Mouse (Mus musculus): ENCODE data around the gene Ublcp1. TPM values are rescaled to one million over a fixed set of nuclear protein-coding genes. Genes with fewer than 3 reads are reported as not detected.

Gene Ublcp1
- polyA plus RNA-seq, 1 experiment from 2014 or later: 51.1 TPM

DNA sequence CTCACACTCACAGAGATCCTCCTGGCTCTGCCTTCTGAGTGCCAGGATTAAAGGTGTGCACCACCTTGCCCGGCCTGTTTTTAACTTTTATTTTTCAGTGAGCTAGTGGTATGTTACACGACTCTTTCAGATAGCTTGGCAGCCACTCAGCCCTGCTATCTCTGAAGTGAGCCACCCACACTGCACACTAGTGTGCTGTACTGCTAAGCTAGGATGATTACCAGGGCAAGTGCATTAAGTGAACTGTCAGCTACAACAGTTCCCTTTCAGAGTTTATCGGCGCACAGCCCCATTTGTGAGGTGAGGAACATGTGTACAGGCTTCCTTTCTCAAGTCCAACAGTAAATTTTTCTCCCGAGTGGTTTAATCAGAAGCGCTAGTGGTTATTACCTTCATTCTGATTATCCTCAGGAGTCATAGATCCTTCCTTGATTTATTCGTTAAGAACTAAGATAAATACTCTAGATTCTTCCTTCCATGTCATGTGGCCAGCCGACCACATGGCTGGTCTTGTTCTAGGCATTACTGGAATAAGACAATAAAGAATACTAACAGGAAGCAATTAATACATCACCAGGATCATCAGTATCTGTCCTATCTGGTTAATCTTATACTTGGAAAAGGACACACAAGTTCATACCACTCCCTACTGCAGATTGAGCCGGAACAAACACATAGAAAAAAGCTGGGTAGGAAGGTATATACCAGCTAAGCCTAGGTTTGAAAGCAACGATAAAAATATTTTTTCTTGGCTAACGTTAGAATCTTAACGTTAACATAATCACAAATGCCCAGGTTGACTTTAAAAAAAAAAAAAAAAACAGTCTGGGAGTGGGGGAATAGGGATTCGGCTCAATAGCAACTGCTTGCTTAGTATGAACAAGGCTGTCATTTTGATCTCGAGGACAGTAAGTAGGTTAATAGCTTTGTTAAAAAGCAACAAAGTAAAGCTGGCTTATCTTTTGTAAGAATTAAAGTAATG, 42.0 kb upstream of the Ublcp1 start:
- Histone ChIP-seq H3K9ac (ENCODE audit: low read depth, low read length) (no peak overlapping the region), H3K4me2 (ENCODE audit: low read depth, low read length) (no peak overlapping the region), H3K4me3 (ENCODE audit: low read length) (no peak overlapping the region), H3K27me3 (replicated peaks; ENCODE audit: control insufficient read depth, insufficient read depth, low read length) (no peaks in the 10 kb centered on the region), H3K9me3 (ENCODE audit: control insufficient read depth, low read length) (no peaks in the 10 kb centered on the region), H3K27ac (ENCODE audit: low read length) (no peak overlapping the region), H3K36me3 (ENCODE audit: control insufficient read depth, insufficient read depth, low read length) (no peaks in the 10 kb centered on the region), H3K4me1 (ENCODE audit: control insufficient read depth, insufficient read depth, low read length) (peaks cover 6% of the 10 kb centered on the region)
- ATAC-seq: peak; percentile 73
- WGBS: 58% methylated on average over 14 of the region's 14 CpGs

DNA sequence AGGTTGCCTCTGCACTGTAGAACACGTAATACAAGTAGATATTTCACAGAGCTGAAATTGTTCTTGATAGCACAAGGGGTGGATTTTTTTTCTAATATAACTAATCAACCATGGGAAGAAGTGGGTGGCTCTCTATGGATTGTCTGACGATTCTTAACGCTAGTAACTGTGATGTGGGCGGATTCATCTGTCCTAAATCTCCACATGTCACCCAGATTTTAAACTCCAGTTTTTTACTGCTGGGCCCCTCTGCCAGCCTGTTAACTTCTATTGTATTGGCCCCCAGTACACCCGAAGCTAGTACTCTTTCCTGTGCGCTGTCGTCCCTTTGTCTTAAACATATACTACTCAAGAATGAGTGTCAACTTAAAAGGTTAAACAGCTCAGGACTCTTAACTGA, 40.1 kb upstream of the Ublcp1 start:
- Histone ChIP-seq H3K9ac (ENCODE audit: low read depth, low read length) (no peak overlapping the region), H3K36me3 (ENCODE audit: control insufficient read depth, insufficient read depth, low read length) (no peaks in the 10 kb centered on the region), H3K9me3 (ENCODE audit: control insufficient read depth, low read length) (no peaks in the 10 kb centered on the region), H3K27ac (ENCODE audit: low read length) (no peak overlapping the region), H3K27me3 (replicated peaks; ENCODE audit: control insufficient read depth, insufficient read depth, low read length) (no peaks in the 10 kb centered on the region), H3K4me2 (ENCODE audit: low read depth, low read length) (no peak overlapping the region), H3K4me1 (ENCODE audit: control insufficient read depth, insufficient read depth, low read length) (0 out of 2 replicates have a peak, but pooled peaks cover 3% of the 10 kb centered on the region), H3K4me3 (ENCODE audit: low read length) (no peak overlapping the region)
- WGBS: 89% methylated on average over 7 of the region's 7 CpGs
- no peak for ATAC-seq

DNA sequence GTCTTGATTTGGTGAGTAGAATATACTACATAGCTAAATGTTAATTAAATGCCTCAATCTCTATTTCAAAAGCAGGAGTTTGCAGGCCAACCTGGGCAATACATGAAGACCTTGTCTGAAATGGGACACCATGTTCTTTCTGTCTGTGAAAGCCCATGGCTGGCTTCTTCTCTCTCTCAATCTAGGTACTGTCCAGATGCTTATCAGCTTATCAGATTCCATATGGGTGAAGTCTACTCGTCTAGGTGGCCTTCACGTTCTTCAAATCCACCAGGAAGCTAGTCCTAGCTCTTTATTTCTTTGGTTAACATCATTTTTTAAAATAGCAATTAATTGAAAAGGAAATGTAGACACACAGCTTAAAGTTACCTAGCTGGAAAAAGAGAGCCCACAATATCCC, 39.6 kb upstream of the Ublcp1 start:
- Histone ChIP-seq H3K27me3 (replicated peaks; ENCODE audit: control insufficient read depth, insufficient read depth, low read length) (no peaks in the 10 kb centered on the region), H3K27ac (ENCODE audit: low read length) (no peak overlapping the region), H3K4me2 (ENCODE audit: low read depth, low read length) (no peak overlapping the region), H3K36me3 (ENCODE audit: control insufficient read depth, insufficient read depth, low read length) (no peaks in the 10 kb centered on the region), H3K4me1 (ENCODE audit: control insufficient read depth, insufficient read depth, low read length) (0 out of 2 replicates have a peak, but pooled peaks cover 3% of the 10 kb centered on the region), H3K4me3 (ENCODE audit: low read length) (no peak overlapping the region), H3K9ac (ENCODE audit: low read depth, low read length) (no peak overlapping the region), H3K9me3 (ENCODE audit: control insufficient read depth, low read length) (no peaks in the 10 kb centered on the region)
- 81% methylated on average over 2 of the region's 2 CpGs for WGBS
- no peak for ATAC-seq

DNA sequence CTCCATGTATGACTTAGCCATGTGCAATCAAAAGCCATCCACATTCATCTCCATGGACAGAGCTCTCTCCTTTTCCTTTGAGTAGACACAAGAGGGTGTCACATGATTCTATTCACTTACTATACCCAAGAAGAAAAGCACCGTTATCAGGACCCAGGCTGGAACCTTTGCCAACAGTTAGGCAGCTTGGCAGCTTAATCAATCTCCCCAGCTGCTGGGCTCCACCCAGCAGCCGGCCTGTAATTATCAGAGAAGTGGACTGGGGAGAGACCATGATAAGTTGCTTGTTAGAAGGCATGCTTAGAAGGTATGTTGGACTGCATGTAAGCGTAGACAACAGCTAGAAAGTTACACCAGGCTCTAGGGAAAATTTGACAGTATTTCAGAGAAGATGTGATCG, 38.6 kb upstream of the Ublcp1 start:
- Histone ChIP-seq H3K9me3 (ENCODE audit: control insufficient read depth, low read length) (no peaks in the 10 kb centered on the region), H3K4me3 (ENCODE audit: low read length) (no peak overlapping the region), H3K27me3 (replicated peaks; ENCODE audit: control insufficient read depth, insufficient read depth, low read length) (no peaks in the 10 kb centered on the region), H3K9ac (ENCODE audit: low read depth, low read length) (no peak overlapping the region), H3K4me2 (ENCODE audit: low read depth, low read length) (no peak overlapping the region), H3K27ac (ENCODE audit: low read length) (no peak overlapping the region), H3K4me1 (ENCODE audit: control insufficient read depth, insufficient read depth, low read length) (0 out of 2 replicates have a peak, but pooled peaks cover 3% of the 10 kb centered on the region), H3K36me3 (ENCODE audit: control insufficient read depth, insufficient read depth, low read length) (no peaks in the 10 kb centered on the region)
- peak; percentile 65 for ATAC-seq
- 58% methylated on average over 4 of the region's 4 CpGs for WGBS

DNA sequence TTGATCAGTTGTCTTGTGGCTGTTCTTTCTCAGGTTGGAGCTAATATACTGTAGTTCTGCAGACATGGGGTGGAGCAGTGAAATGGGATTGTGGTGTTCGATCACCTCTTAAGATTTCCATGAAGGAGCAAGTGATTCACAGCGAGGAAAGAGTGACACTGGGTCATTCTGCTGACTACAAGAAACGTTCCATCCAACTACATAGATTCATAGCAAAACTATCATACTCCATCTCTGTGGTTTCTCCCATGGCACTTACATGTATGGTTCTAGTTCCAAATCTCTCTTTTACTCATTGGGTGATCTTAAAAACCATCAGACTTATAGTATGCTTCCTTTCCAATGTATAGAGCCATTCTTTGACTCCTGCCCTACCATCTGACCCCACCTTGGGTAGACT, 34.5 kb upstream of the Ublcp1 start:
- no peaks in the 10 kb centered on the region for H3K4me1 ChIP-seq (ENCODE audit: control insufficient read depth, insufficient read depth, low read length)
- H3K4me2 ChIP-seq (ENCODE audit: low read depth, low read length): no peak overlapping the region
- no peak overlapping the region for H3K27ac ChIP-seq (ENCODE audit: low read length)
- no peaks in the 10 kb centered on the region for H3K27me3 ChIP-seq (replicated peaks; ENCODE audit: control insufficient read depth, insufficient read depth, low read length)
- no peak for ATAC-seq
- no peak overlapping the region for H3K4me3 ChIP-seq (ENCODE audit: low read length)
- H3K9ac ChIP-seq (ENCODE audit: low read depth, low read length): no peak overlapping the region
- H3K36me3 ChIP-seq (ENCODE audit: control insufficient read depth, insufficient read depth, low read length): no peaks in the 10 kb centered on the region
- no peaks in the 10 kb centered on the region for H3K9me3 ChIP-seq (ENCODE audit: control insufficient read depth, low read length)
- 84% methylated on average over 3 of the region's 3 CpGs for WGBS

DNA sequence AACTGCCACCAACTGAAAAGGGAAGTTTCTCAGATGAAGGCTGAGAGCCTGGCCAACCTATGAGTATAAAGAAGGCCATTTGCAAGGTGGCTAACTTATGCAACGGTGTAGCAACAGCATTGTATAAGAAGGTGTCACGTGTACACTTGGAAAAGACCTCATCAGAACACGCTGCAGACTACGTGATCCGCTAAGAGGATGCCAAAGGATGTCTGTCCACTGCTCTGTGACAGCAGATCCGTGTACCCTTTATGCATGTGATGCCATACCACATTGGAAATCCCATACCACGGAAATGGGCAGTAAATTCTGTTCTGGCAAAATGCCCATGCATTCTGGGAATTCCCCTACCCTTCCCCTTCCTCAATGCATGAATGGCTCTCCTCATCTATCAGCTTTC, 33.8 kb upstream of the Ublcp1 start:
- 83% methylated on average over 7 of the region's 7 CpGs for WGBS
- no peak overlapping the region for H3K9ac ChIP-seq (ENCODE audit: low read depth, low read length)
- no peak for ATAC-seq

DNA sequence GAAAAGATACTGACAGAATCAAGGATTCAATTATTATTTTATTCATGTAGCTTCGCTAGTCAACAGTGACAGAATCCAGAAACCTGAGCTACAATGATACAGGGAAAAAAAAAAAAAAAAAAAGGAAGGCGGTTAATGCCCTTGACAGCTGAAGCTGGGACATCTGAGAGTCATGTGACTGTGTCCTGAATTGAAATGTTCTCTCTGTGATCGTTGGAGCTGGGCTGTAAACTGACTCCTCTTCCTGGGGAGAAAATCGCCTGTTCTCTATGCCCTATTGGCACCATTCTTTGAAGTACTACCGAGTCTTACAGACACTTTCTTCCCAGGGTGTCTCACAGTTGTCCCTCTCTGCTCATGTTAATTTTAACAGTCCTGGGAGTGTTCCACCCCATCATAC, 32.6 kb upstream of the Ublcp1 start:
- Histone ChIP-seq H3K4me2 (ENCODE audit: low read depth, low read length) (no peak overlapping the region), H3K9me3 (ENCODE audit: control insufficient read depth, low read length) (no peaks in the 10 kb centered on the region), H3K4me1 (ENCODE audit: control insufficient read depth, insufficient read depth, low read length) (no peaks in the 10 kb centered on the region), H3K27me3 (replicated peaks; ENCODE audit: control insufficient read depth, insufficient read depth, low read length) (no peaks in the 10 kb centered on the region), H3K9ac (ENCODE audit: low read depth, low read length) (no peak overlapping the region), H3K27ac (ENCODE audit: low read length) (no peak overlapping the region), H3K4me3 (ENCODE audit: low read length) (no peak overlapping the region), H3K36me3 (ENCODE audit: control insufficient read depth, insufficient read depth, low read length) (no peaks in the 10 kb centered on the region)
- 62% methylated on average over 5 of the region's 5 CpGs for WGBS
- ATAC-seq: no peak

More for the DNA sequence above, 33.8 kb upstream of the Ublcp1 start:
- Histone ChIP-seq H3K36me3 (ENCODE audit: control insufficient read depth, insufficient read depth, low read length) (no peaks in the 10 kb centered on the region), H3K4me1 (ENCODE audit: control insufficient read depth, insufficient read depth, low read length) (no peaks in the 10 kb centered on the region), H3K27ac (ENCODE audit: low read length) (no peak overlapping the region), H3K4me2 (ENCODE audit: low read depth, low read length) (no peak overlapping the region), H3K27me3 (replicated peaks; ENCODE audit: control insufficient read depth, insufficient read depth, low read length) (no peaks in the 10 kb centered on the region), H3K9me3 (ENCODE audit: control insufficient read depth, low read length) (no peaks in the 10 kb centered on the region), H3K4me3 (ENCODE audit: low read length) (no peak overlapping the region)

DNA sequence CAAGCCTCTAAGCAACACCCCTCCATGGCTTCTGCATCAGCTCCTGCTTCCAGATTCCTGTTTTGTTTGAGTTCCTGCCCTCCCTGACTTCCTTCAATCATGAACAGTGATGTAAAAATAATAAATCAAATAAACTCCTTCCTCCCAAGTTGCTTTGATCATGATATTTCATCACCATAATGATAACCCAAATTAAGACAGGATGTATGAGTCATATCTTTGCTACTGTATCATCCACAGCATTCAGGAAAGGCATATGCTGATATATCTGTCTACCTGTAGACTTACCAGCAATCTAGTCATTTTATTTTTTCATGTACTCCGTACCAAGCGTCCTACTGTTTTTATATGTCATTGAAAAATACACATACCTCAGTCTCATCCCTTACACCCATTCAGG, 31.2 kb upstream of the Ublcp1 start:
- ATAC-seq: no peak
- Histone ChIP-seq H3K27me3 (replicated peaks; ENCODE audit: control insufficient read depth, insufficient read depth, low read length) (no peaks in the 10 kb centered on the region), H3K9ac (ENCODE audit: low read depth, low read length) (no peak overlapping the region), H3K36me3 (ENCODE audit: control insufficient read depth, insufficient read depth, low read length) (no peaks in the 10 kb centered on the region), H3K4me1 (ENCODE audit: control insufficient read depth, insufficient read depth, low read length) (no peaks in the 10 kb centered on the region), H3K4me3 (ENCODE audit: low read length) (no peak overlapping the region), H3K27ac (ENCODE audit: low read length) (no peak overlapping the region), H3K4me2 (ENCODE audit: low read depth, low read length) (no peak overlapping the region), H3K9me3 (ENCODE audit: control insufficient read depth, low read length) (no peaks in the 10 kb centered on the region)
- 91% methylated on average over 2 of the region's 2 CpGs for WGBS

DNA sequence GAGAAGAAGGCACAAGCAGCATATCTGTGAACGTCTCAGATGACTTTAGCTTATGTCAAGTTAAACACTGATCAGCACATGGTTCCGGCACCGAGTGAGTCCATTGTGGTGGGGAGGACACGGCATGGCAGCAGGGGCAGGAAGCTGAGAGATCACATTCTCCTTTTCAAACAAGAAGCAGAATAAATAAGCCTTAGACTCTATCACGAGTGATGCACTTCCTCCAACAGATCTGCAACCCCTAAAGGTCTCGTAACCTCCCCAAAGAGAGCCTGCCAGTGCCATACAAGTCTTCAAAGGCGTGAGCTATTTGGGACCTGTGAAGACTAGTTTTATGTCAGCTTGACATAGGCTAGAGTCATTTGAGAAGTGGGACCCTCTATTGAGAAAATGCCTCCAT, 30.7 kb upstream of the Ublcp1 start:
- Histone ChIP-seq H3K4me2 (ENCODE audit: low read depth, low read length) (no peak overlapping the region), H3K9me3 (ENCODE audit: control insufficient read depth, low read length) (no peaks in the 10 kb centered on the region), H3K27me3 (replicated peaks; ENCODE audit: control insufficient read depth, insufficient read depth, low read length) (no peaks in the 10 kb centered on the region), H3K4me1 (ENCODE audit: control insufficient read depth, insufficient read depth, low read length) (peaks cover 3% of the 10 kb centered on the region), H3K36me3 (ENCODE audit: control insufficient read depth, insufficient read depth, low read length) (no peaks in the 10 kb centered on the region), H3K27ac (ENCODE audit: low read length) (no peak overlapping the region), H3K9ac (ENCODE audit: low read depth, low read length) (no peak overlapping the region), H3K4me3 (ENCODE audit: low read length) (no peak overlapping the region)
- 78% methylated on average over 7 of the region's 7 CpGs for WGBS
- no peak for ATAC-seq
